Mouse (Mus musculus): Measurements from ENCODE around the gene Hectd1.

The Hectd1 gene

GRCm38 (mm10) chr12:51701723-51702122 lies 127.6 kb downstream of the Hectd1 start:
- DNase-seq (ENCODE audit: low spot score) = no peak

GRCm38 (mm10) chr12:51699623-51700393 lies 129.5 kb downstream of the Hectd1 start:
- peak; percentile 25 for DNase-seq (ENCODE audit: low spot score)

DNA sequence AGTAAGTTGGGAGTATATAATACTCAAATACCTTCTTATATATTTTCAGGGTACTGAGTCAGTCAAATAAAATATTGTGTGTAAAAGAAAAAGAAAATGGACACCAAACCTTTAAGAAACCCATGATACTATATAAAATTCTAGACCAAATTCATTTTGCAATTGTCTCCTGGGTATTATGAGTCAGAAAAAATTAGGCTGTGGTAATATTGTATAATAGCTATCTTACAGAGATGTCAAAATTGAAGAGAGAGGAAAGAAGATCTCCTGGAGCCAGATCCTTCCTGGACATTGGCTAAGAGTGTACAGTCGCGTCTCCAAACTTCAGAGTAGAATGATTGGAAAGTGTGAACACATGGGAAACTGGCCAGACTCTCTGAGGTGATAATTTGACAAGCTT lies 133.2 kb downstream of the Hectd1 start:
- DNase-seq (ENCODE audit: low spot score) = no peak

- DNase-seq (ENCODE audit: low spot score) = no peak
Measured at GRCm38 (mm10) chr12:51694966-51695365, 134.4 kb downstream of the Hectd1 start.

DNA sequence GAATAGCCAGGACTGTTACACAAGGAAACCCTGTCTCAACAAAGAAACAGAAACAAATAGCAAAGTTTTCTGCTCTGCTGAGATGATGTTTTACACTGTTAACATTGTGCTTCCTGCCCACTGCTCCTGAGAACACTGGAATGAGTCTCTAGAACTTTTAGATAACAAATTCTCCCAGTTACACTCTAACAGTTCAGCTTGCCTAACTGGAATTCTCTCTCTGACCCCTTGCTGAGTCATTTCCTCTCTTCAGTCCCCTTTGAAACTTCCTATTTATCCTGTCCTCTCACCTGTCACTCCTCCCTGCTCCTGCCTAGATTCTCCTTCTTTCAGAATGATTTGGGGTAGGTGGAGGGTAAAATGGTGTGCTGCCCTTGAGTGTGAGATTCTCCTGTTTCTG lies 135.2 kb downstream of the Hectd1 start:
- peak; percentile 32 for DNase-seq (ENCODE audit: low spot score)
